Mouse (Mus musculus) thymus, postnatal 10 days (tissue): ENCODE results near the gene Rasgef1c.

Experiments
- DNase-seq, 2 experiments: peaks; one replicate each; pipeline ENCODE4 v3.0.0; 2021; ENCODE audit warnings: low spot score in 2 of 2

The Rasgef1c gene

DNA sequence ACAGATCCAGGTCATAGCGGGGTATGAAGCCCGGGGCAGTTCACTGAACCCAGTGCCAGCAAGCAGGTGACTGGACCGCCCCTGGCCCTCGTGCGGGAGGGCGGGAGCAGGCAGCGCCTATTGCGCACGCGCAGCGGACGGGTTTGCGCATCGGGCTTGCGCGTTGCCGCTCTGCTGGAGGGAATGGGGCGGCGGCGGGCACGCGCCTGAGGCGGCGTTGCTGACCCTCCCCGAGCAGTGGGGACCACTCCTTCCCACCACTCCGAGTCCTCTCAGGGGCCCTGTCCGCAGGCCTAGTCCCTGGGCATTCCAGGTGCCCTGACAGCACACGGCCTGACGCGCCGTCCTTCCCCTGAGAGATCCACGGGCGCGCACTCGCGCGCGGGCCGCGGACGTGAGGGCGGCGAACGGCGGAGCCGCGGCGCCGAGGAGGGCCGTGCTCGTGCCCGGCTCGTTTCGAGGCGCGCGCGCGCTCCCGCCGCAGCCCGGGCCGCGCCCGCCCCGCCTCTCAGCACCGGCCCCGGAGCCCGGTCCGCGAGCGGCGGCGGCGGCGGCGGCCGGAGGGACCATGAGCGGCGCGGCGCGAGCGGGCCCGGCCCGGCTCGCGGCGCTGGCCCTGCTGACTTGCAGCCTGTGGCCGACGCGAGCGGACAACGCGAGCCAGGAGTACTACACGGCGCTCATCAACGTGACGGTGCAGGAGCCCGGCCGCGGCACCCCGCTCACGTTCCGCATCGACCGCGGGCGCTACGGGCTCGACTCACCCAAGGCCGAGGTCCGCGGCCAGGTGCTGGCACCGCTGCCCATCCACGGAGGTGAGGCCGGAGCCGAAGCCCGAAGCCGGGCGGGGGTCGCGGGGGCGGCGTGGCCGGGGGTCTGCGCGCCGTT is 123.4 kb downstream of the Rasgef1c start, which contains the start of gene Rnf130:
Gene Rnf130, plus strand, starts transcription at position 514 of the 888 bp plus-strand sequence.
- DNase-seq = peak; percentile 90 to 94

DNA sequence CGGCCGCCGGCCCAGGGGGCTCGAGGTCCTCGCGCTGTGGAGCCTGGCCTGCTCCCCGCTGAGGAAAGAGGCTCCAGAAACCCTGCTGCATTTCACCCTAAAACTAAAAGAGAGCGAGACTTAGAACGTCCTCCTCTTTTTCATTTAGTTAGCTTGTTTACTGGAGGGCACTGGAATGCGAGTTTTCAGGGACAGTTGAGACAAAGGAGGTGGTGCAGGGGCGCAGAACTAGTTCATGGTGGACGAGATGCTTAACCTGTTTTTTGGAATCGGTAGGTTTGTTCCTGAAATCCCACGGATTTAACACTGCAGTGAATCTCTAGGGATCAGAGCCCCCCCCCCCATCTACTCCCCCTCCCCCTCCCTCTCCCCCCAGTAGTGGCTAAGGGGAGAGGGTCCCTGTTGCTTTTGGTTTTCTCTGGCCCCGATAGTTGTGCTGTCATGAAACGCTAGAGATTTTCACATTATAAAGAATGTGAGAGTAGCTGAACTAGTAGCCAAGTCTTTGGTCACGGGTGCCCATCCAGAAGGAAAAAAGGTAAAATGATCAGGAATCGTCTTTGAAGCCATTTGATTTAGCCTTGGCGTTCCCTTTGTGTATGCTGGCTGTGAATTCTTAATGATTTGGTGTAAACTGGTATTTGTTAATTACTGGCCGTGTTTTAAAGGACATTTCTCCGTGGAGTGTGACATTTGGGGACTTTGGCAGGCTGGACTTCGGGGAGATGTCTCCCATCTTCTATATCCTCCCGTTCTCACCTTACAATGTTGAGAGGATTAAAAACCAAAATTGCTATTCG is 124.3 kb downstream of the Rasgef1c start:
- peak in 1 of 2 experiments; percentile 7 for DNase-seq

DNA sequence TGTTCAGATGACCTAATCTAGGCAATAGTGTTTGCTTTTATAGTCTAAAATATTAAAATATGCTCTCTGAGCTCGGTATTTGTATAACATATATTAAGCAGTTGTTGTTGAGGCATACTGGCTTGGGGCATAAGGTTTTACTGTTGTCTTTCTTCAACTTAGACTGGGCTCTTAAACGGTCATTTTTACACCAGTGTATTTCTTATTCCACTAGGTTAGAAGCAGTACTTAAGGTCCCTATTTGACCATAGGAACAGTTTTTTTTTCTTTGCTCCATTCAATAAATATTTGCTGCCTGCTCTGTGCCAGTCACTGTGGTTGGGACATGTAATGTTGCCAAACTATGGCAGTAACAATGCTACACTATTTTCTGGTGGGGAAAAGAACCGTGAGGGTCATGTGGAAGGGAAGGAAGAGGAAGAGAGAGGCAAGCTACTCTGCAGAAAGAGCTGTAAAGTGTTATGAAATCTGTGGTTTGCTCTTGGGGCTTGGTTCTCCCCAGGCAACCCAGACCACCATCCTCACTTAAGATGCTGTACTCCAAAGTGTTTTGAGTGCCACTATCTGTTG is 125.0 kb downstream of the Rasgef1c start:
- no peak for DNase-seq

DNA sequence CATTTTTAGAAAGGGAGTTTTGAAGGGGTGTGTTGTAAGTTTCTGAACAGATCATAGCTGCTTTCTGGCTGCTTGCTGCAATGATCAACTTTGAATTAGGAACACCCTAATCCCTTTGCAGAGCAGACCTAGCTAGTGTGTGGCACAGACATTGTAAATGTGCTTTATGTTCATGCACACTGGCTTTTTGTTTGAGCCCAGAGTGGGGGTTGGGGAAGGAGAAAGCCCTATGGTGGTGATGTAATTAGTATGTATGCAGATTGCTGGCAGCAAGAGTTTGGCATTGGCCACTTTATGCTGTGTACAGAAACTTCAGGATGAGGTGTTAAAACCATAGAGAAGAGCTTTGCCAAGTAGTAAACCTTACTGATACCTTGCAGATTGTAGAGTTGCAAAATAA is 126.8 kb downstream of the Rasgef1c start:
- DNase-seq = no peak
